In genomic region chr3:96904851-96905541, GRCm38 (mm10) we compare ENCODE assay signal across 8 mouse cellular contexts. TPM values are rescaled to one million over a fixed set of nuclear protein-coding genes. Genes with fewer than 3 reads are reported as not detected.
DNase-seq lines count a peak whose midpoint lies in the region; ATAC-seq lines count a peak whose summit lies in the region.

Gene Gpr89, minus strand, starts transcription at chr3:96905346.

- H3K27me3 ChIP-seq in heart, embryonic 10.5 days (ENCODE audit: insufficient read depth, poor library complexity, severe bottlenecking): peaks cover 6% of the 10 kb centered on the region; the same call in 1 of the 2 replicates
- H3K27me3 ChIP-seq in kidney, embryonic 15.5 days: peaks cover 18% of the 10 kb centered on the region

- peak within 1 kb of the TSS; percentile 91 for H3K27ac ChIP-seq in heart, embryonic 10.5 days
- 0 out of 2 replicates have a peak within 1 kb of the TSS, but pooled peaks have one; percentile 38 for H3K27ac ChIP-seq in kidney, embryonic 15.5 days

- H3K4me1 ChIP-seq in heart, embryonic 10.5 days: peaks cover 10% of the 10 kb centered on the region
- peaks cover 13% of the 10 kb centered on the region for H3K4me1 ChIP-seq in kidney, embryonic 15.5 days

- peak within 1 kb of the TSS; percentile 88 for H3K4me2 ChIP-seq in kidney, embryonic 15.5 days

- WGBS in heart, embryonic 10.5 days: 0% methylated on average over 40 of the region's 40 CpGs
- WGBS in kidney, embryonic 15.5 days: under 1% methylated on average over 40 of the region's 40 CpGs

- peak; percentile 100 for ATAC-seq in erythroblast, adult 5-6 weeks (replicated peaks; ENCODE audit: low FRiP score, poor library complexity, severe bottlenecking)
- peak; percentile 97 for ATAC-seq in kidney, embryonic 15.5 days (replicated peaks; ENCODE audit: low FRiP score)
- peak; percentile 96 for ATAC-seq in monocyte, adult 5-6 weeks (replicated peaks; ENCODE audit: insufficient number of reproducible peaks, low FRiP score, low TSS enrichment, poor library complexity, severe bottlenecking)

- H3K9ac ChIP-seq in kidney, embryonic 15.5 days: peak within 1 kb of the TSS; percentile 83

- DNase-seq in B cell, adult 2 months: peak; percentile 95 to 96
- peak; percentile 97 for DNase-seq in brain, adult 2 months (ENCODE audit: low read depth, low spot score)
- peak; percentile 97 for DNase-seq in heart, embryonic 10.5 days (ENCODE audit: low spot score)
- peak; percentile 94 for DNase-seq in liver
- DNase-seq in spleen, postnatal 4 days (ENCODE audit: low spot score in 2 of 2): peak; percentile 95 to 97

- H3K9me3 ChIP-seq in heart, embryonic 10.5 days: no peaks in the 10 kb centered on the region
- no peaks in the 10 kb centered on the region for H3K9me3 ChIP-seq in kidney, embryonic 15.5 days (replicated peaks)

- H3K4me3 ChIP-seq in heart, embryonic 10.5 days: peak within 1 kb of the TSS; percentile 100
- peak within 1 kb of the TSS; percentile 94 for H3K4me3 ChIP-seq in kidney, embryonic 15.5 days (replicated peaks)

- H3K36me3 ChIP-seq in heart, embryonic 10.5 days: 0 out of 2 replicates have a peak, but pooled peaks cover 3% of the 10 kb centered on the region
- H3K36me3 ChIP-seq in kidney, embryonic 15.5 days: no peaks in the 10 kb centered on the region

RNA-seq across cellular contexts. Expression of gene Gpr89, which starts in this region (rescaled TPM):
- 2.5 and 4.6 TPM in 2 replicates for total RNA-seq in erythroblast, adult 5-6 weeks (2015; ENCODE audit: low replicate concordance)
- total RNA-seq in erythroblast, adult 5-6 weeks (2017; ENCODE audit: low replicate concordance): 4.7 and 6.0 TPM in 2 replicates
- polyA plus RNA-seq in heart, embryonic 10.5 days (2016; fragmentation: Nextera tagmentation; extraction: Ambion mirVana): 31.7 and 37.8 TPM in 2 replicates
- 44.0 and 44.2 TPM in 2 replicates for polyA plus RNA-seq in kidney, embryonic 15.5 days (2015; fragmentation: Nextera tagmentation; extraction: Ambion mirVana)
- 3.7 to 12.8 TPM (median 10.0 TPM) in 3 replicates for total RNA-seq in monocyte, adult 5-6 weeks (2017)

Comparison
In these comparisons a context has a peak if more than half of its experiments do, and no peak if none do; other contexts are left out.
1. Peak in every context shown above with its lines: DNase-seq, ATAC-seq, H3K4me3 ChIP-seq and H3K27ac ChIP-seq.